Mouse (Mus musculus): ENCODE measurements around the gene Mrpl33. TPM values are rescaled to one million over a fixed set of nuclear protein-coding genes. Genes with fewer than 3 reads are reported as not detected.
"Not testable (repeated sequence)": the region's sequence is repeated elsewhere in the genome, so short reads cannot be mapped to it uniquely, and the experiment has no call there.

Mrpl33 gene
- total and polyA plus RNA-seq, 3 experiments = 47.7 to 332 (median 281) TPM

- Histone ChIP-seq H3K36me3 (ENCODE audit: control insufficient read depth, insufficient read depth, low read length) (peaks cover 10% of the 10 kb centered on the region), H3K27me3 (ENCODE audit: control insufficient read depth, insufficient read depth, low read length) (no peaks in the 10 kb centered on the region), H3K9ac (ENCODE audit: low read depth, low read length) (no peak overlapping the region), H3K4me3 (no peak overlapping the region), H3K79me2 (replicated peaks; ENCODE audit: control insufficient read depth, insufficient read depth, low read length) (no peaks in the 10 kb centered on the region; the same call in 1 of the 2 replicates), H3K27ac (no peak overlapping the region), H3K4me1 (ENCODE audit: control insufficient read depth, insufficient read depth, low read length) (no peaks in the 10 kb centered on the region)
- TF ChIP-seq CTCF (IDR thresholded peaks at IDR 0.05) = no peak
- no peak for TF ChIP-seq POLR2A (IDR thresholded peaks at IDR 0.05; ENCODE audit: insufficient read depth, low read depth, low read length)
- TF ChIP-seq EP300 (IDR thresholded peaks at IDR 0.05; ENCODE audit: insufficient read depth, low read depth, low read length) = no peak
- WGBS = 84% methylated on average over 3 of the region's 3 CpGs
- intact Hi-C loops (cut with DNase I) = no loop called here
- DNase-seq = no peak
These were observed 23.6 kb downstream of the Mrpl33 start for GRCm38 (mm10) chr5:31620326-31620725.

DNA sequence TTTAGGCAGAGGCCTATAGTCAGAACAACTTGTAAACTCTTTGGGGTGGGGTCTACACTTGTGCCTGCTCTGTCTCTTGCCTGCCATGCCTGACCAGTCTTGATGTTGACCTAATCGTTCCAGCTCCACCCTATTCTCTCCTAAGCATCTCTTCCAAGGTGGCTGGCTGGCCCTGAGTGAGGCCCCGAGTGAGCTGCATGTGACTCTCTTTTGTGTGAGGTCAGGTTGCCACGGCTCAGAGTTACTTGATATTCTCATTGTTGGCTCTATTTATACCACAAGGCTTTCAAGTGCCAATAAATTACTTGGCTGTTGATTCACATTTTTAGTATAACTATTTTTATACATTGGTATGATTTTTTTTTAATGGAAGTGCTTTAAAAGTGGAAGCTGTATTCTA, 30.4 kb downstream of the Mrpl33 start:
- Histone ChIP-seq H3K4me1 (ENCODE audit: control insufficient read depth, insufficient read depth, low read length) (peaks cover 5% of the 10 kb centered on the region; the same call in 1 of the 2 replicates), H3K79me2 (replicated peaks; ENCODE audit: control insufficient read depth, insufficient read depth, low read length) (no peaks in the 10 kb centered on the region), H3K4me3 (no peak overlapping the region), H3K27ac (peak overlapping the region; percentile 62), H3K36me3 (ENCODE audit: control insufficient read depth, insufficient read depth, low read length) (no peaks in the 10 kb centered on the region; the same call in none of the 2 replicates), H3K9ac (ENCODE audit: low read depth, low read length) (no peak overlapping the region), H3K27me3 (ENCODE audit: control insufficient read depth, insufficient read depth, low read length) (no peaks in the 10 kb centered on the region)
- 22% methylated on average over 3 of the region's 3 CpGs for WGBS
- intact Hi-C loops (cut with DNase I) = loop anchor here (2.0 kb wide), 1 partner anchor 18 kb away; no protein-coding TSS in a partner anchor
- TF ChIP-seq POLR2A (IDR thresholded peaks at IDR 0.05; ENCODE audit: insufficient read depth, low read depth, low read length) = no peak
- no peak for TF ChIP-seq CTCF (IDR thresholded peaks at IDR 0.05)
- 0 out of 2 replicates have a peak, but pooled peaks have one; percentile 44 for TF ChIP-seq EP300 (IDR thresholded peaks at IDR 0.05; ENCODE audit: insufficient read depth, low read depth, low read length)
- DNase-seq = peak in 1 of 2 experiments; percentile 53

DNA sequence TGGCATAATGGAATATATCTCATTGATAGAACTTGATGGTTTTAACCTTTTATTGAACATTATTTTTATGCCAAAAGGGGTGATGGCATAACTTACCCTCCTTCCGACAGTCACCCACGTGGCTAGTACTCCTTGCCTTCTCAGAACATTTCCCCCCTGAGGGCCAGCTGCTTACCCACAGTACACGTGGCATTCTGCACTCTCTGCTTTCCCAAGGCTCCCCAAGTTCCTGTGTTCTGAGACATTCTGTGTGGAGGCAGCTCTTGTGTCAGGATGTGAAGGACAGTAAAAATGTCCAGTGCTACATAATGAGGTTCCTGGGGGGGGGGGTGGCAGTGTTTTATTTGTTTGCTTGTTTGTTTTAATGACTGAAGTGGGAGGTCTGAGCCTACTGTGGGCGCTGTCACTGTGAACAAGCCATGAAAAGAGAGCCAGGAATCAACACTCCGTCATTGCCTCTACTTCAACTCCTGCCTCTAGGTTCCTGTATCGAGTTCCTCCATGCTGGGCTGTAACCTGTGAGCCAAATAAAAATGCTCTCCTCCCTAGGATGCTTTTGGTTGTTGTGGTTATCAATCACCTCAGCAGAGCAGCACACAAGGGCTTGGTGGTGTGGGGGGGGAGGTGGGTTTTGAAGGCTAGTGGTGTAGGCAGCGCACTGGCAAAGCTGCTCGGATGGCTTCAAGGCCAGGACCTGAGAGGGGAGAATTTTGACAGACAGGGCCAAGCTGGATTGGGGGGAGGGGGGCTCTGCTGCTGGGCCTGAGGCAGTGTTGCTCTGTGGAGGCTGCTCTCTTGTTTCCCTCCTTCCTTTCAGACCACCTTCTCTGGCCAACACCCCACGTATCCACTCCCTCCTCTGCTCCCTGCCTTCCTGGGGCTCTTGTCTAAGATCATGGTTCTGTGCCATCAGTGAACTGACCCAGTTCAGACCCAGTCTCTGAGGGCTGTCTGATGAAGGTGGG, 31.1 kb downstream of the Mrpl33 start:
- H3K27ac ChIP-seq = peak overlapping the region; percentile 62
- 69% methylated on average over 9 of the region's 9 CpGs for WGBS
- intact Hi-C loops (cut with DNase I) = loop anchor here (2.0 kb wide), 1 partner anchor 17 kb away; no protein-coding TSS in a partner anchor
- H3K9ac ChIP-seq (ENCODE audit: low read depth, low read length) = no peak overlapping the region
- H3K4me1 ChIP-seq (ENCODE audit: control insufficient read depth, insufficient read depth, low read length) = peaks cover 5% of the 10 kb centered on the region
- DNase-seq = no peak
- TF ChIP-seq EP300 (IDR thresholded peaks at IDR 0.05; ENCODE audit: insufficient read depth, low read depth, low read length) (no peak), POLR2A (IDR thresholded peaks at IDR 0.05; ENCODE audit: insufficient read depth, low read depth, low read length) (no peak), CTCF (IDR thresholded peaks at IDR 0.05) (no peak)
- H3K36me3 ChIP-seq (ENCODE audit: control insufficient read depth, insufficient read depth, low read length) = no peaks in the 10 kb centered on the region; the same call in none of the 2 replicates
- no peaks in the 10 kb centered on the region for H3K79me2 ChIP-seq (replicated peaks; ENCODE audit: control insufficient read depth, insufficient read depth, low read length)
- H3K27me3 ChIP-seq (ENCODE audit: control insufficient read depth, insufficient read depth, low read length) = no peaks in the 10 kb centered on the region
- H3K4me3 ChIP-seq = no peak overlapping the region

DNA sequence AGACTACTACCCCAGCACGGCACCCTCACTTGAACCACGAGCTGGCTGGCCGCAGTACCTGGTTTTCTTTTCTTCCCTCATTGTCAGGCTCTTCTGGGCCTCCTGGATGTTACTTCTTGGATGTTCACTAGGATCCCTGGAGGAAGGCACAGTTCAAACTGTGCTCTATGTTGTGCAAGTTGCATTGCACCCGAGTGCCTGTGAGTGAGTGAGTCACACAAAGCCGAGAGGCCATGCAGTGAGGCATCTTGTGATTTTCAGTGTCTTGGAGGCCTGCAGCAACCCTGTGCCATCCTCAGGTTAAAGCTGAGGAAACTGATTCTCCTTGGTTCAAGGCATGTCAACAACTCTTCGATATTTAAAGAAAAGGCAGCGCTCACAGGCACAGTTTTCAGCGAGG, 31.8 kb downstream of the Mrpl33 start:
- TF ChIP-seq EP300 (IDR thresholded peaks at IDR 0.05; ENCODE audit: insufficient read depth, low read depth, low read length) (no peak), POLR2A (IDR thresholded peaks at IDR 0.05; ENCODE audit: insufficient read depth, low read depth, low read length) (no peak), CTCF (IDR thresholded peaks at IDR 0.05) (no peak)
- Histone ChIP-seq H3K36me3 (ENCODE audit: control insufficient read depth, insufficient read depth, low read length) (no peaks in the 10 kb centered on the region; the same call in none of the 2 replicates), H3K4me3 (no peak overlapping the region), H3K27ac (peak overlapping the region; percentile 20; the same call in 1 of the 2 replicates), H3K9ac (ENCODE audit: low read depth, low read length) (no peak overlapping the region), H3K27me3 (ENCODE audit: control insufficient read depth, insufficient read depth, low read length) (no peaks in the 10 kb centered on the region), H3K79me2 (replicated peaks; ENCODE audit: control insufficient read depth, insufficient read depth, low read length) (no peaks in the 10 kb centered on the region), H3K4me1 (ENCODE audit: control insufficient read depth, insufficient read depth, low read length) (peaks cover 5% of the 10 kb centered on the region)
- intact Hi-C loops (cut with DNase I) = no loop called here
- no peak for DNase-seq
- WGBS = 88% methylated on average over 8 of the region's 8 CpGs

- Histone ChIP-seq H3K9ac (ENCODE audit: low read depth, low read length) (no peak overlapping the region), H3K36me3 (ENCODE audit: control insufficient read depth, insufficient read depth, low read length) (no peaks in the 10 kb centered on the region; the same call in none of the 2 replicates), H3K4me1 (ENCODE audit: control insufficient read depth, insufficient read depth, low read length) (peaks cover 8% of the 10 kb centered on the region), H3K4me3 (no peak overlapping the region), H3K27me3 (ENCODE audit: control insufficient read depth, insufficient read depth, low read length) (no peaks in the 10 kb centered on the region), H3K79me2 (replicated peaks; ENCODE audit: control insufficient read depth, insufficient read depth, low read length) (no peaks in the 10 kb centered on the region), H3K27ac (peak overlapping the region; percentile 34)
- WGBS = 38% methylated on average over 5 of the region's 5 CpGs
- intact Hi-C loops (cut with DNase I) = no loop called here
- TF ChIP-seq EP300 (IDR thresholded peaks at IDR 0.05; ENCODE audit: insufficient read depth, low read depth, low read length) = no peak
- no peak for TF ChIP-seq POLR2A (IDR thresholded peaks at IDR 0.05; ENCODE audit: insufficient read depth, low read depth, low read length)
- no peak for TF ChIP-seq CTCF (IDR thresholded peaks at IDR 0.05)
- peak in 1 of 2 experiments; percentile 53 for DNase-seq
These were observed 33.3 kb downstream of the Mrpl33 start for GRCm38 (mm10) chr5:31630064-31630463.

- H3K27me3 ChIP-seq (ENCODE audit: control insufficient read depth, insufficient read depth, low read length); H3K79me2 ChIP-seq (replicated peaks; ENCODE audit: control insufficient read depth, insufficient read depth, low read length); H3K27ac ChIP-seq; H3K9ac ChIP-seq (ENCODE audit: low read depth, low read length); intact Hi-C loops (cut with DNase I); H3K36me3 ChIP-seq (ENCODE audit: control insufficient read depth, insufficient read depth, low read length); H3K4me1 ChIP-seq (ENCODE audit: control insufficient read depth, insufficient read depth, low read length); H3K4me3 ChIP-seq; DNase-seq: not testable (repeated sequence)
- WGBS = 97% methylated on average over 4 of the region's 4 CpGs
These were observed 34.4 kb downstream of the Mrpl33 start for GRCm38 (mm10) chr5:31631169-31631568.
